Mouse (Mus musculus) hindbrain, embryonic 12.5 days (tissue): Measurements from ENCODE around the gene Inafm2. TPM values are rescaled to one million over a fixed set of nuclear protein-coding genes. Genes with fewer than 3 reads are reported as not detected.

Experiments used
- ATAC-seq: fragments of 200-750 bp; cut with Nextera tagmentation; 2 replicates; pipeline ENCODE4 v1.8.0; 2017; ENCODE audit warnings: moderate TSS enrichment; ENCODE audit not compliant: low FRiP score
- H3K27ac ChIP-seq: fragments of 300-500 bp; sonication (generic); 2 replicates; pipeline ENCODE4 v1.5.1; 2016; ENCODE audit warnings: mild to moderate bottlenecking
- H3K27me3 ChIP-seq: fragments of 300-500 bp; sonication (generic); 2 replicates; pipeline ENCODE4 v1.6.1; 2016; ENCODE audit warnings: mild to moderate bottlenecking
- H3K36me3 ChIP-seq: fragments of 300-500 bp; sonication (generic); 2 replicates; pipeline ENCODE4 v1.6.1; 2016; ENCODE audit warnings: mild to moderate bottlenecking
- H3K4me1 ChIP-seq: fragments of 300-500 bp; sonication (generic); 2 replicates; pipeline ENCODE4 v1.6.1; 2016
- H3K4me2 ChIP-seq: fragments of 300-500 bp; sonication (generic); replicated peaks from 2 replicates; pipeline ENCODE4 v1.6.1; 2016; ENCODE audit warnings: mild to moderate bottlenecking
- H3K4me3 ChIP-seq: fragments of 300-500 bp; sonication (generic); 2 replicates; pipeline ENCODE4 v1.5.1; 2016; ENCODE audit warnings: mild to moderate bottlenecking
- H3K9ac ChIP-seq: fragments of 300-500 bp; sonication (generic); 2 replicates; pipeline ENCODE4 v1.6.1; 2016; ENCODE audit warnings: mild to moderate bottlenecking, moderate library complexity
- H3K9me3 ChIP-seq: fragments of 300-500 bp; sonication (generic); replicated peaks from 2 replicates; pipeline ENCODE4 v1.6.1; 2016; ENCODE audit warnings: mild to moderate bottlenecking
- WGBS: fragments of 180-500 bp; shearing (Covaris S2); methylation state at CpG from one replicate; pipeline ENCODE4 v1.1.7; 2016; 5-methylcytosine and 5-hydroxymethylcytosine counted together
- polyA plus RNA-seq: library from polyadenylated mRNA; unstranded; fragments of >200 nt; fragmentation: Nextera tagmentation; extraction: Ambion mirVana; gene quantifications from 2 replicates; pipeline ENCODE4 v1.2.1, GENCODE M21; 2016

Gene Inafm2
- polyA plus RNA-seq = 24.2 and 25.1 TPM in 2 replicates

DNA sequence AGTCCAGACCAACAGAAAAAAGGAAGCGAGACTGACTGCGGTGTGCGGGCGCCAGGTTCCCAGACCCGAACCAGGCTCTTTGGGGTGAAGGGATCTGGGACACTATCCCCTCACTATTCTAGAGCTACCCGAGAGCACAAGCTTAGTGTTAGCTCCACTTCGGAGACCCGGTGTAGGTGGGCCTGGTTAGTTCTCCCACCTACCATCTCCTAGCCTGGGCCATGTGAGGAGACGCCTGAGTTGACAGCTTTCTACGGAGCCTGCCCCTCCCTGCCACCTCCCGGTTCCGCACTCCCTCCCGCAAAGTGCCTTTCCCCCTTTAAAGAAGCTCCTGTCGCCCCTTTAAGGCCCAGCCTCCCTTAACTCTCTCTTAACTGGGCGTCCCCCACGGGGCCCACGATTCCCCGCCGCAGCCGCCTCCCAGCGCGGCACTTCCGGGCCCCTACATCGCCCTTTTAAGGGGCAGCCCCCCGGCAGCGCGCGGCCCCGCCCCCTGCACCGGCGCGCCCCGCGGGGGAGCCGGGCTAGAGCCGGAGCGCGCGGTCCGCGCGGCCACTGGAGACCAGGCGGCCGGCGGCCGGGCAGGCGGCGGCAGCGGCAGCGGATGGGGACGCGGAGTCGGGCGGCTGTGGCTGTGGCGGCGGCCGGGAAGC is at the start of gene Inafm2:
Inafm2 (plus strand) TSS at position 527 of the 653 bp plus-strand sequence.
- WGBS = under 1% methylated on average over 52 of the region's 57 CpGs
- H3K27me3 ChIP-seq = peaks cover 21% of the 10 kb centered on the region
- peaks cover 41% of the 10 kb centered on the region for H3K4me1 ChIP-seq

DNA sequence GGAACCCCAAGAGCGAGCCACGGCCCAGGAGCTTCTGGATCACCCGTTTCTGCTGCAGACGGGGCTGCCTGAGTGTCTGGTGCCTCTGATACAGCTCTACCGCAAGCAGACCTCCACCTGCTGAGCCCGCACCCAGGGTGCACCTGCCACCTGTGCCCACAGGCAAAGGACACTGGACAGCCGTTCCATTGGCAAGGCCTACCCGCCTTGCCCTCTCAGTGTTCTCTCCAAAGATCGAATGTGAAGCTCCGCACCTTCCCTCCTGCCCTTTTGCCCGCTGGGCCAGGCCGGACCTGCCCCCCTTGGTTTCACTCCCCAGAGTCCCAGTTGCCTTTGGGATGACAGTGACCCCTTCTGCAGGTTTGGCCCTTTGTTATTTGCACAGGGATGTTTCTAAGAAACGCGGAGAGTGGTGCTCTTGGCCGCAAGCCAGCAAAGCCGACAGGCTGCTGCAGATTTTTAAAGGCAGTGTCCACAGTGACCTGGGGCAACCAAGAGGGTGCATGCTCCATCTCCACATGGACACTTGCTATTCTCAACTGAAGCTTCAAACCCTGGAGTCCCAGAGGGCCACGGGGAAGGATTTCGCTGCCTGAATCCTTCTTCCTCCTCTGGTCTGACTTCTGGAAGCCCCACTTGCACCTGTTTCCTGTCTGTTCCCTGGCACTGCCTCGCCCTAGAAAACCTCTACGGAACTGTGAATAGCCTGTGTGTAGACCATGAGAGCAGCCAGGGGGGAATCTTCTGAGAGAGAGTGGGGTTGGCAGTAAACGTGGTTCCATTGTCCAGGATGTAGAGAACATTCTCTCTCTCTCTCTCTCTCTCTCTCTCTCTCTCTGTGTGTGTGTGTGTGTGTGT is 48.9 kb upstream of the Inafm2 start:
- no peaks in the 10 kb centered on the region for H3K9me3 ChIP-seq
- H3K4me1 ChIP-seq = peaks cover 12% of the 10 kb centered on the region
- WGBS = 56% methylated on average over 21 of the region's 21 CpGs
- H3K4me3 ChIP-seq = no peak overlapping the region
- ATAC-seq = no peak
- no peaks in the 10 kb centered on the region for H3K36me3 ChIP-seq
- H3K27ac ChIP-seq = no peak overlapping the region
- no peak overlapping the region for H3K9ac ChIP-seq
- peaks cover 63% of the 10 kb centered on the region for H3K27me3 ChIP-seq
- no peak overlapping the region for H3K4me2 ChIP-seq

More for the DNA sequence above, at the start of gene Inafm2:
- peak within 1 kb of the TSS; percentile 68; the same call in 1 of the 2 replicates for H3K27ac ChIP-seq
- peak within 1 kb of the TSS; percentile 96 for H3K4me2 ChIP-seq
- H3K9me3 ChIP-seq = no peaks in the 10 kb centered on the region
- H3K4me3 ChIP-seq = peak within 1 kb of the TSS; percentile 84
- peak; percentile 89 for ATAC-seq
- H3K36me3 ChIP-seq = no peaks in the 10 kb centered on the region
- peak within 1 kb of the TSS; percentile 97 for H3K9ac ChIP-seq

DNA sequence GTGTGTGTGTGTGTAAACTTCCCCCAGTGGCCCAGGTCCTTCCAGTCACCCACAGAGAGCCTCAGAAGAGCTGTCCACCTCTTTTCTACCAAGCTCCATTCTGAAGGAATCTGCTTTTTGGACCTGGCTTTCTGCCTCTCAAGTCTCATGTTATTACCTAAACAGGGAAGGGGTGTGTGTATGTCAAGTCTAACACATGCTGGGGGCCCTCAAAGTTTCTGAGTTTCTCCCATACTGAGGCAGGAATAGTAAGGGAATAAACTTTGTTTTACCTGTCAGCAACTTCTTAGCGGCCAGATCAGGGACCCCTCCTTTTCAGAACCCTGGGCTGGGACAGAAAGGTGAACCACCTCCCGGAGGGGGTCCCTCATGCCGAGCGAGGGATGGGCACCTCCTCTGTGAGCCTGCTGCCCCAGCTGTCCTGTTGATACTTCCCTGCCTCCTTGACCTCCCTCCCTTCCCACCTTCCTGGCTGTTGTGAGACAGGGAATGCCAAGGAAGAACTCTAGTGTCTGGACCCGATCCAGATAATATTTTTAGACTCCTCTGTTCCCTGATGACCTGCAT is 48.2 kb upstream of the Inafm2 start:
- Histone ChIP-seq H3K9me3 (no peaks in the 10 kb centered on the region), H3K4me3 (no peak overlapping the region), H3K27ac (no peak overlapping the region), H3K36me3 (no peaks in the 10 kb centered on the region), H3K4me2 (no peak overlapping the region), H3K9ac (no peak overlapping the region), H3K4me1 (peaks cover 14% of the 10 kb centered on the region), H3K27me3 (peaks cover 70% of the 10 kb centered on the region)
- no peak for ATAC-seq
- WGBS = 46% methylated on average over 5 of the region's 5 CpGs

DNA sequence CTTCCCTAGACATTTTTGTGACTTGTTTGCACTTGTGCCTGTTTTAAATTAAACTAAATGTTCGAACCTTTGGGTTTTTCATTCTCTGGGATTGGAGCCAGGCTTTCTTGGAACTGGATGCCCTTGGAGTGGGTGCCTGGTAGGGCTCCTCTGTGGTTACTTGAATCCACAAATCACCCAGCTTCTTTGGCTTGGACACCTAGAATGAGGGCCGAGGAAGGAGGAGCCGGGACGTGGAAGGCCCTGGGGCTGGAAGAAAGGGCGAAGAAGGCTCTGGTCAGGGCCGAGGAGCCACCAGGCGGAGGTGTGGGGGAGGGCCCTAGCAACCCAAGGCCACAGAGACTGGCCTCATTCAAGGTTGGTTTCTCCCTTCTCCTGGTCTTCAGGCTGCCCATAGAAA is 47.6 kb upstream of the Inafm2 start:
- no peaks in the 10 kb centered on the region for H3K36me3 ChIP-seq
- H3K4me1 ChIP-seq = peaks cover 20% of the 10 kb centered on the region
- no peak overlapping the region for H3K4me3 ChIP-seq
- no peak overlapping the region for H3K4me2 ChIP-seq
- no peak overlapping the region for H3K27ac ChIP-seq
- no peak for ATAC-seq
- H3K27me3 ChIP-seq = peaks cover 76% of the 10 kb centered on the region
- H3K9ac ChIP-seq = no peak overlapping the region
- H3K9me3 ChIP-seq = no peaks in the 10 kb centered on the region
- WGBS = 34% methylated on average over 7 of the region's 7 CpGs

DNA sequence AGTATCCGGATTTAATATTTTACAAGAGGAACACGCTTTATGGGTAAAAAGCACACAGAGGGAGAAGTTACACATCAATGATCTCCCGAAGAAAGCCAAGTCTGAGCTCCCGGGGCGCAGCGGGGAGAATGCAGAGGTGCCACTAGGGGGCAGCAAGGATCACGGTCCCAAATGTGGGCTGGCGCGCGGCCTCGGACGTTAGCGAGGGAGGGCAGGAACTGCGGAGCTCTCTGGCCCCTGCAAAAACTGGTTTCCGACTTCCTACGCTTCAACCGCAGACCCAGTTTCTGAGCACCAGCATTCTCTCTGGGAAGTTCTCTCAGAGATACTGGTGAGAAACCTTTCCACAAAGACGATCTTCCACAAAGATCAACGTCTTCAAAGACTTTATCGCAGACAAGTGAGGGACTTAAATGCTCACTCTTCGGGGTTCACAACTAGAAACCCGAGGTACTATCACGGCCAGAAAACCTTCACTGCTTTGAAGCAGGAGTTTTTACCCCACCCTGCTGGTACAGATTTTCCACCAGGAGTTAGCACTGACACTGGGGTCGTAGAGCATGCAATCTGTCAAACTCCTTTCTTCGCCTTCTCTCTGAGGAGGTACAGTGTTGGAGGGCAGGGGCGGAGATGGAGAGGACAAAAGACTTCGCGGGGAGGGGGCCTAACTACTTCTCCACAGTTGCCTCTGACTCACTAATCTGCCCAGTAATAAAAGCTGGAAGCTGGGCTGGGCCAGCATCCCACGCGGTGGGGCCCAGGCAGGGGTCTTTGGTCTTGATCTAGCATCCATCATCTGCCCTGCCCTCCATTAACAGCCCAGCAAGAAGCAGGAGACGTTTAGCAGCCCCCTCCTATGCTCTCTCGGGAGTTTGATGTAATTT is 45.1 kb upstream of the Inafm2 start:
- Histone ChIP-seq H3K4me3 (peak overlapping the region; percentile 15; the same call in 1 of the 2 replicates), H3K27me3 (peaks cover 91% of the 10 kb centered on the region), H3K4me1 (peaks cover 36% of the 10 kb centered on the region), H3K36me3 (no peaks in the 10 kb centered on the region), H3K27ac (no peak overlapping the region), H3K9me3 (no peaks in the 10 kb centered on the region), H3K4me2 (peak overlapping the region; percentile 42), H3K9ac (no peak overlapping the region; the same call in 1 of the 2 replicates)
- ATAC-seq = peak; percentile 11; the same call in 1 of the 2 replicates
- 1% methylated on average over 32 of the region's 32 CpGs for WGBS

DNA sequence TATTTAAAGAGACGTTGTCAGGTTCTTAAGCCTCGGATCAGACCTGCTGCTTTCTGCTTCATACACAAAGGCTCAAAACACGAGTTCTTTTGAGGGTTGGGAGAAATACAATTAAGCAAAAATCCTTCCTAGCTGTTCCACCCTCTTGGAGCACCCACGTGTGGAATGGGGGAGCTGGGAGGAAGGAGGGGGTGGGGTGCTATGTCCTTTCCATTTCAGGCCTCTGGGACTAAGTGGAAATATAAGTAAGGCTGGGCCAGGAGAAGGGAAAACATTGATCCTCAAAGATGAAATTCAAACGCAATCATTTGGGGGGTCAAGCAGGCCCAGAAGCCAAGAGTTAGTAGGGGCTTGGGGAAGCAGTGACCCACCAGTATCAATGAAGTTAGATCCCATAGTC is 44.4 kb upstream of the Inafm2 start:
- peaks cover 94% of the 10 kb centered on the region for H3K27me3 ChIP-seq
- H3K4me1 ChIP-seq = peaks cover 38% of the 10 kb centered on the region
- no peaks in the 10 kb centered on the region for H3K36me3 ChIP-seq
- 4% methylated on average over 5 of the region's 5 CpGs for WGBS
- no peak overlapping the region for H3K4me2 ChIP-seq
- no peak overlapping the region for H3K9ac ChIP-seq
- no peak for ATAC-seq
- no peaks in the 10 kb centered on the region for H3K9me3 ChIP-seq
- H3K4me3 ChIP-seq = 0 out of 2 replicates have a peak overlapping the region, but pooled peaks have one; percentile 15
- no peak overlapping the region for H3K27ac ChIP-seq

DNA sequence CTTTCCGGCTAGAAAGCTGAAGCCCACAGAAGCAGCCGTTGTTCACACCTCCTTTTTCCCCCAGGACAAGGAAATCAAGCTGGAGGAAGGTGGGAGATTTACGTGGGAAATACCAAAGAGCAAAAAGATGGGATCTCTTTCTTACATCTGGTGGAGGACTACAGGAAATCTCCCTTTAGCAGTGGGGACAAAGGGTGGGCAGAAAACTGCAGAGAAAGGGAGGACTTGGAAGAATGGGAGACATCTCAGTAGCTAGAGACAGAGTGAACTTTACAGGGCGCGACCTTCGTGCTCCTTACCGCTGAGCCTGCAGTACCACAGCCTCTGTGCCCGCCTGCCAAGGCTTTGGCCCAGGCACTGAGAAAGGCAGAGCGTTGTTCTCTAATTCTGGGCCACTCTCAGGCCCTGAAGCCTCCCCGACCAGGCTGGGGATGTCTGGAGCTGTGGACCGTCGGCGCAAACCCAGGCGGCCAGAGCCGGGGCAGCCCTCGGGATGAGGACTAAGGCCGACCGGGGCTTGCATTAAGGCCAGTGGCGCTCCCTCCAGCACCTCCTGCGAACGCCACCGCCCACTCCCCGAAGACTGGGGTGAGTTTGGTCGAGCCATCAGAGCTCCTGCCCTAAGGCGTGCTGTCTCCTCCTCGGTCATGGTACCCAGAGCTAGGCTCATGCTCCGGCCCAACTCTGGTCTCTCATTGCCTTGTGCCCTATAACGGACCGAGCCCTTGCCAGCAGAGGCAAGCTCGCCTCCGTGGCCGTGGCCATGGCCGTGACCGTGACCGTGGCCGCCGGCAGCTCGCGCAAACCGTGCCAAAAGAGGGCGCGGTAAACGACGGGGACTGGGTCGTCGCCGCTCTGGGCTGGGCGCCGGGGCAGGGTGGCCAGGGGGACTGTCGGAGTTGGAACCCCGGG is 43.3 kb upstream of the Inafm2 start:
- WGBS = 3% methylated on average over 51 of the region's 51 CpGs
- 0 out of 2 replicates have a peak, but pooled peaks have one; percentile 5 for ATAC-seq

DNA sequence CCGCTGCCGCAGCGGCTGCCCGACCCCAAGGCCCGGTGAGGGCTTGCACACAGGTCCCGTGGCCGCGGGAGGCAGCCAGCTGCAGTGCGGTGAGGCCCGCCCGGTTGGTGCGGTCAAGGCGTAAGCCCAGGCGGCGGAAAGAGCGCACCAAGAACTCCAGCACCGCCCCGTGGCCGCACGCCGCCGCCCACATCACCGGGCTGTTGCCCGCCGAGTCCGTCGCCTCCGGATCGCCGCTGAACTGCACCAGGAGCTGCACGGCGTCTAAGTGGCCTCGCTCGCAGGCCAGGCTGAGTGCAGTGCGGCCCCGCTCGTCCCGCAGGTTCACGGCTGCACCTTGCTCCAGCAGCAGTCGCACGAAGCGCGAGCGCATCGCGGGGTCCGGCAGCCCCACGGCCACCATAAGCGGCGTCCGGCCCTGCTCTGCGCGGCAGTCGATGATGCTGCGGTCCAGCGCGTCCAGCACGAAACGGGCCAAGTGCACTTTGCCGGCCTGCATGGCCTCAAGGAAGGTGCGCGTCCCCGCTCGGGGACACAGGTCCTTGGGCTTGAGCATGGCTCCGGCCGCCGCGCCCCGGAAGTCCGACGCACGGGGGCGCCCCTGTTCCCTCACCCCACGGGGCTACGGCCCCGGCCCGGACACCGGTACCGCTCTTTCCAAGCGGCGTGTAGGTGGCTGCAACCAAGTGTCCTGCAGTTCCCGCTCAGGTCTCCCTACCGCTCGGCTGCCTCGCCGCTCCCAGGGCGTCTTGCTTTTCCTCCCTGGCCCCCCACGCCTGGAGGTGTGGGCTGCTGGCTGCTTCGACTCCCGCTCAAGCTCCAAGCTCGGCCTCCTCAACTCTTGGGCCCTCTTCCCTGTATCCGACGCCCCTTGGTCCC is 42.4 kb upstream of the Inafm2 start:
- H3K27ac ChIP-seq = no peak overlapping the region
- under 1% methylated on average over 93 of the region's 93 CpGs for WGBS
- ATAC-seq = peak; percentile 16; the same call in 1 of the 2 replicates
- no peaks in the 10 kb centered on the region for H3K36me3 ChIP-seq
- H3K9ac ChIP-seq = peak overlapping the region; percentile 35
- H3K27me3 ChIP-seq = peaks cover 96% of the 10 kb centered on the region
- H3K4me3 ChIP-seq = peak overlapping the region; percentile 45
- peak overlapping the region; percentile 70 for H3K4me2 ChIP-seq
- H3K4me1 ChIP-seq = peaks cover 44% of the 10 kb centered on the region
- no peaks in the 10 kb centered on the region for H3K9me3 ChIP-seq

More for the DNA sequence above, 43.3 kb upstream of the Inafm2 start:
- H3K4me2 ChIP-seq = peak overlapping the region; percentile 70
- no peaks in the 10 kb centered on the region for H3K36me3 ChIP-seq
- H3K27ac ChIP-seq = no peak overlapping the region
- H3K27me3 ChIP-seq = peaks cover 94% of the 10 kb centered on the region
- H3K9ac ChIP-seq = peak overlapping the region; percentile 35; the same call in 1 of the 2 replicates
- no peaks in the 10 kb centered on the region for H3K9me3 ChIP-seq
- peak overlapping the region; percentile 45 for H3K4me3 ChIP-seq
- peaks cover 44% of the 10 kb centered on the region for H3K4me1 ChIP-seq

DNA sequence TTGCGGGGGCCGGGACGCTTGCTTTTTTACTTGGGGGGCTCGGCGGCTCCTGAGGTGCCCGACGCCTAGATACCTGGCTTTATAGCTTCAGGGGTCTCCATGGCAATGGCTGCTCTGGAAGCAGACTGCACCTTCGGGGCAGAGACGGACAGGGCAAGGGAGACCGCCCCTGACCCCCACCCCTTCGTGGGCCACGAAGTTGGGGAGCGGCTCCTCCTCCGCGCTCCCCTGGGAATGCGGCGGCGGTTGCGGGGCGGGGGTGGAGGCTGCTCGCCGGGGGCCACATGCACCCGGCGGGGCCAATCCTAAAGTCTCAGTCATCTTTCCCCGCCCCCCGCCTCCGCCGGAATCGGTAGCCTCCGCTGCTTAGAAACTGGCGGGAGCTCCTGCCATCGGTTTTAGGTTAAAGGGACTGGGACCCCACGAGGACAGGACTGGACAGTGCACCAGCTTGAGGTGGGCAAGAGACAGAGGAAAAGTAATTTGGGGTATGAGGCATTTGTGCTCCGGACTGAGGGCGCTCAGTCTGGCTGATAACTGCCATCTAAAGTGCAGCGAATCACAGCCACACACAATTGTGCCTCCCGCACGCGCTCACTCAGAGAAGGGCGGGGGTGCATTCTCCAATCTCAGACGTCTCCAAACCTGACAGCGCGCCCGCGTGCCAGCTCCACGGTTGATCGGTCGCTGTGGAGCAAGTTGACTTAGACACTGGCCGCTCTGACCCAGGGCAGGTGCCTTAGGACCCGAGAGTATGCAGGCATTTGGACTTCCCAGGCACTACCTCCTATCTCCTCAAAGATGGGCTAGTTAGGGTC is 41.4 kb upstream of the Inafm2 start, which contains the start of gene Ankrd63:
Ankrd63 (minus strand) TSS at position 51 of the 818 bp plus-strand sequence.
- Histone ChIP-seq H3K9me3 (no peaks in the 10 kb centered on the region), H3K4me3 (peak within 1 kb of the TSS; percentile 45), H3K27ac (no peak within 1 kb of the TSS), H3K4me1 (peaks cover 44% of the 10 kb centered on the region), H3K36me3 (no peaks in the 10 kb centered on the region), H3K4me2 (peak within 1 kb of the TSS; percentile 70), H3K27me3 (peaks cover 100% of the 10 kb centered on the region), H3K9ac (peak within 1 kb of the TSS; percentile 35)
- ATAC-seq = no peak
- under 1% methylated on average over 50 of the region's 50 CpGs for WGBS
